Mouse (Mus musculus): ENCODE measurements around the gene Wnt4. TPM values are rescaled to one million over a fixed set of nuclear protein-coding genes. Genes with fewer than 3 reads are reported as not detected.
A peak's percentile ranks its signal among the peaks of the same experiment; 100 is the strongest.

The Wnt4 gene
- total RNA-seq, 2 experiments from 2014 or later, result 13.1 to 14.1 TPM

GRCm38 (mm10) chr4:137294951-137295350 is 17.7 kb downstream of the Wnt4 start:
- DNase-seq (ENCODE audit: extremely low spot score in 1 of 2, low spot score in 2 of 2), result peak in 1 of 2 experiments; percentile 61
- no peak; the same call in 1 of the 2 replicates for TF ChIP-seq CTCF (IDR thresholded peaks at IDR 0.05)
- Histone ChIP-seq H3K27ac (peak overlapping the region; percentile 80), H3K4me3 (no peak overlapping the region)
- intact Hi-C loops (cut with DNase I), result no loop called here

GRCm38 (mm10) chr4:137297611-137298010 is 20.3 kb downstream of the Wnt4 start:
- no peak for TF ChIP-seq CTCF (IDR thresholded peaks at IDR 0.05)
- H3K27ac ChIP-seq, result peak overlapping the region; percentile 79
- no peak overlapping the region for H3K4me3 ChIP-seq
- intact Hi-C loops (cut with DNase I), result no loop called here
- peak in 1 of 2 experiments; percentile 64 for DNase-seq (ENCODE audit: extremely low spot score in 1 of 2, low spot score in 2 of 2)

GRCm38 (mm10) chr4:137298406-137298805 is 21.1 kb downstream of the Wnt4 start:
- intact Hi-C loops (cut with DNase I), result no loop called here
- Histone ChIP-seq H3K4me3 (no peak overlapping the region), H3K27ac (no peak overlapping the region; the same call in 1 of the 2 replicates)
- no peak for DNase-seq (ENCODE audit: extremely low spot score in 1 of 2, low spot score in 2 of 2)
- TF ChIP-seq CTCF (IDR thresholded peaks at IDR 0.05), result no peak

GRCm38 (mm10) chr4:137300227-137300626 is 22.9 kb downstream of the Wnt4 start:
- no peak overlapping the region for H3K27ac ChIP-seq
- no peak for TF ChIP-seq CTCF (IDR thresholded peaks at IDR 0.05)
- no peak overlapping the region for H3K4me3 ChIP-seq
- DNase-seq (ENCODE audit: extremely low spot score in 1 of 2, low spot score in 2 of 2), result no peak
- intact Hi-C loops (cut with DNase I), result loop anchor here (10.0 kb wide), 1 partner anchor 645 kb away; no protein-coding TSS in a partner anchor

GRCm38 (mm10) chr4:137301635-137302034 is 24.3 kb downstream of the Wnt4 start:
- Histone ChIP-seq H3K4me3 (no peak overlapping the region), H3K27ac (no peak overlapping the region)
- DNase-seq (ENCODE audit: extremely low spot score in 1 of 2, low spot score in 2 of 2), result no peak
- no peak for TF ChIP-seq CTCF (IDR thresholded peaks at IDR 0.05)
- intact Hi-C loops (cut with DNase I), result loop anchor here (10.0 kb wide), 1 partner anchor 647 kb away; no protein-coding TSS in a partner anchor

- DNase-seq (ENCODE audit: extremely low spot score in 1 of 2, low spot score in 2 of 2), result peak in 1 of 2 experiments; percentile 12
- Histone ChIP-seq H3K4me3 (no peak overlapping the region), H3K27ac (no peak overlapping the region)
- no peak for TF ChIP-seq CTCF (IDR thresholded peaks at IDR 0.05)
- intact Hi-C loops (cut with DNase I), result loop anchor here (10.0 kb wide), 1 partner anchor 649 kb away; no protein-coding TSS in a partner anchor
Observed at GRCm38 (mm10) chr4:137304106-137304505, 26.8 kb downstream of the Wnt4 start.

- intact Hi-C loops (cut with DNase I), result loop anchor here (10.0 kb wide), 1 partner anchor 650 kb away; no protein-coding TSS in a partner anchor
- no peak overlapping the region for H3K27ac ChIP-seq
- no peak for TF ChIP-seq CTCF (IDR thresholded peaks at IDR 0.05)
- no peak for DNase-seq (ENCODE audit: extremely low spot score in 1 of 2, low spot score in 2 of 2)
- no peak overlapping the region for H3K4me3 ChIP-seq
Observed at GRCm38 (mm10) chr4:137305066-137305465, 27.8 kb downstream of the Wnt4 start.

- intact Hi-C loops (cut with DNase I), result loop anchor here (10.0 kb wide), 1 partner anchor 651 kb away; no protein-coding TSS in a partner anchor
- TF ChIP-seq CTCF (IDR thresholded peaks at IDR 0.05), result no peak
- DNase-seq (ENCODE audit: extremely low spot score in 1 of 2, low spot score in 2 of 2), result peak in 1 of 2 experiments; percentile 13
- Histone ChIP-seq H3K4me3 (no peak overlapping the region), H3K27ac (no peak overlapping the region; the same call in 1 of the 2 replicates)
Observed at GRCm38 (mm10) chr4:137305831-137306576, 28.7 kb downstream of the Wnt4 start.

GRCm38 (mm10) chr4:137306577-137306888 is 29.2 kb downstream of the Wnt4 start:
- Histone ChIP-seq H3K27ac (no peak overlapping the region), H3K4me3 (no peak overlapping the region)
- TF ChIP-seq CTCF (IDR thresholded peaks at IDR 0.05), result no peak
- DNase-seq (ENCODE audit: extremely low spot score in 1 of 2, low spot score in 2 of 2), result no peak
- intact Hi-C loops (cut with DNase I), result loop anchor here (10.0 kb wide), 1 partner anchor 652 kb away; no protein-coding TSS in a partner anchor

GRCm38 (mm10) chr4:137306991-137307706 is 29.9 kb downstream of the Wnt4 start:
- Histone ChIP-seq H3K27ac (no peak overlapping the region), H3K4me3 (no peak overlapping the region)
- peak in 1 of 2 experiments; percentile 11 for DNase-seq (ENCODE audit: extremely low spot score in 1 of 2, low spot score in 2 of 2)
- intact Hi-C loops (cut with DNase I), result loop anchor here (10.0 kb wide), 1 partner anchor 652 kb away; no protein-coding TSS in a partner anchor
- TF ChIP-seq CTCF (IDR thresholded peaks at IDR 0.05), result no peak

GRCm38 (mm10) chr4:137308377-137308776 is 31.1 kb downstream of the Wnt4 start:
- no peak overlapping the region for H3K27ac ChIP-seq
- peak in 1 of 2 experiments; percentile 22 for DNase-seq (ENCODE audit: extremely low spot score in 1 of 2, low spot score in 2 of 2)
- no peak overlapping the region for H3K4me3 ChIP-seq
- TF ChIP-seq CTCF (IDR thresholded peaks at IDR 0.05), result peak; percentile 80
- intact Hi-C loops (cut with DNase I), result loop anchor here (1.0 to 10.0 kb wide), 3 partner anchors 144 to 654 kb away; no protein-coding TSS in a partner anchor

GRCm38 (mm10) chr4:137313511-137313910 is 36.2 kb downstream of the Wnt4 start:
- H3K27ac ChIP-seq, result no peak overlapping the region
- intact Hi-C loops (cut with DNase I), result loop anchor here (5.0 kb wide), 1 partner anchor 74 kb away; no protein-coding TSS in a partner anchor
- TF ChIP-seq CTCF (IDR thresholded peaks at IDR 0.05), result peak; percentile 71
- no peak overlapping the region for H3K4me3 ChIP-seq
- DNase-seq (ENCODE audit: extremely low spot score in 1 of 2, low spot score in 2 of 2), result no peak
